ENCODE assay signal across 16 mouse cellular contexts in the genomic region with DNA sequence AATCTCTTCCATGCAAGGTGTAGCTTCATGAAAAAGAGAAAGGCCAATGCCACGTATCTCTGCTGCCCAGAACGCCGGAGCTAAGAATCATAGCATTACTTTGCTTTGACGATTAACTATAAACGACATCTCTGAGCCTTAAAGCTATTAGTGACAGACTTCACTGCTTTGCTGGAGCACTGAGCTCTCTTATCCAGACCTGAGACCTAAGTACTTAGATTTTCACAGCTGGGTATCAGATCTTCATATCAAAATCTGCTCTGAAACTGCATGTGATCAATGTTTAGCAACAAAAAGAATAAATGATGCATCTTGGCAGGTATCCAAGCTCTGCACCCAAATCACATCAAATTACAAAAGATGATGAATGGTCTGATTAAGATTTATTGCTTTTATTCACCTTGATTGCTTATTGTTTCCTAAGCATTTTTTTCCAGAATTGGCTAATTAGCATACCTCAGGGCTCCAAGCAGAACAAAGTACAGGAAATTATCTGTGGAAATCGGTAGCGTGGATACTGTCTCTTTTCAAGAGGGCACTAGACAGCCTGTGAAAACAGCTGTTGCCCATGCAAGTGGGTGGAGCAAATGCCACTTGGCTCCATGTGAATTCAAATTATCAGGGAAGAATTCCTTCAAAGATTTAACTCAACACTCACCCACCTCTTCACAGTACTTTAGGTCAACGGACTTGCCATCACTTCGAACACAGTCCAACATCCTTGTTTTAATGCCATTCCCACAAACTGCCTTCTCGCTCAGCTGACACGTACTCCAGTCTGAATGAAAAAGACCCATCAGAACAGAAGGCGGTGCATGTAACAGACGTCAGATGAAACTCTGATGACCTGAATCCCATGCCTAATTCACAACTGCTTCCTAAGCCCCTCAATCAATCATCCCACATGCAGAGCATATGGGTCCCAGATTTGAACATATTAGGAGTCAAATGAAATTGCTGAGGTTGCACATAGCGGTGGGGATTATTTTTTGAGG.
A peak's percentile ranks its signal among the peaks of the same experiment; 100 is the strongest.
DNase-seq lines count a peak whose midpoint lies in the region; ATAC-seq and TF ChIP-seq lines count a peak whose summit lies in the region.
"Had no signal": no experiment of that assay in that cellular context is flagged by ENCODE, and none has a peak within 500 bp of the region (broad histone marks: within the 10 kb centered on the region; RNA-seq: fewer than 3 reads in every experiment).

No protein-coding gene starts in this region.

- no peak overlapping the region for H3K4me2 ChIP-seq in forebrain, embryonic 13.5 days
- 0 out of 2 replicates have a peak overlapping the region, but pooled peaks have one; percentile 10 for H3K4me2 ChIP-seq in hindbrain, postnatal 0 days (ENCODE audit: low read depth, low read length)
- H3K4me2 ChIP-seq in neural tube, embryonic 13.5 days, result no peak overlapping the region
- H3K4me2 ChIP-seq in lung, postnatal 0 days (replicated peaks; ENCODE audit: low read depth, low read length), result no peak overlapping the region
- H3K4me2 ChIP-seq in kidney, embryonic 16.5 days (replicated peaks; ENCODE audit: low read depth, low read length), result no peak overlapping the region

- H3K9me3 ChIP-seq in forebrain, embryonic 13.5 days (replicated peaks), result no peaks in the 10 kb centered on the region
- H3K9me3 ChIP-seq in hindbrain, postnatal 0 days (ENCODE audit: low read length), result no peaks in the 10 kb centered on the region
- H3K9me3 ChIP-seq in neural tube, embryonic 13.5 days, result no peaks in the 10 kb centered on the region
- no peaks in the 10 kb centered on the region for H3K9me3 ChIP-seq in lung, postnatal 0 days (ENCODE audit: low read length)
- H3K9me3 ChIP-seq in kidney, embryonic 16.5 days (ENCODE audit: low read length), result no peaks in the 10 kb centered on the region

- 54% methylated on average over 14 of the region's 14 CpGs for WGBS in forebrain, embryonic 13.5 days
- WGBS in hindbrain, postnatal 0 days, result 36% methylated on average over 14 of the region's 14 CpGs
- WGBS in neural tube, embryonic 13.5 days, result 53% methylated on average over 14 of the region's 14 CpGs
- 68% methylated on average over 14 of the region's 14 CpGs for WGBS in lung, postnatal 0 days
- 80% methylated on average over 14 of the region's 14 CpGs for WGBS in kidney, embryonic 16.5 days

- H3K9ac ChIP-seq in forebrain, embryonic 13.5 days, result no peak overlapping the region
- no peak overlapping the region for H3K9ac ChIP-seq in hindbrain, postnatal 0 days (replicated peaks; ENCODE audit: low read length)
- H3K9ac ChIP-seq in neural tube, embryonic 13.5 days, result no peak overlapping the region
- H3K9ac ChIP-seq in lung, postnatal 0 days (replicated peaks; ENCODE audit: low read depth), result no peak overlapping the region
- no peak overlapping the region for H3K9ac ChIP-seq in kidney, embryonic 16.5 days (replicated peaks; ENCODE audit: low read length)

- intact Hi-C loops in left cerebral cortex, postnatal 14 days (cut with DNase I), result no loop called here

- ATAC-seq in forebrain, embryonic 13.5 days, result peak; percentile 93
- peak; percentile 79 for ATAC-seq in hindbrain, postnatal 0 days
- ATAC-seq in neural tube, embryonic 13.5 days (ENCODE audit: low read depth), result peak; percentile 76
- no peak for ATAC-seq in lung, postnatal 0 days
- no peak for ATAC-seq in kidney, embryonic 16.5 days (ENCODE audit: low FRiP score, low TSS enrichment)
- ATAC-seq: activated CD4-positive, CD25-positive, alpha-beta regulatory T cell, adult 4 months had no signal

- H3K27me3 ChIP-seq in forebrain, embryonic 13.5 days, result no peaks in the 10 kb centered on the region
- H3K27me3 ChIP-seq in hindbrain, postnatal 0 days (ENCODE audit: insufficient read depth, low read length), result no peaks in the 10 kb centered on the region
- no peaks in the 10 kb centered on the region for H3K27me3 ChIP-seq in neural tube, embryonic 13.5 days
- no peaks in the 10 kb centered on the region for H3K27me3 ChIP-seq in lung, postnatal 0 days (replicated peaks; ENCODE audit: insufficient read depth, low read length)
- H3K27me3 ChIP-seq in kidney, embryonic 16.5 days (ENCODE audit: insufficient read depth, low read length), result no peaks in the 10 kb centered on the region

- H3K4me3 ChIP-seq in forebrain, embryonic 13.5 days, result no peak overlapping the region
- H3K4me3 ChIP-seq in hindbrain, postnatal 0 days (ENCODE audit: low read length), result no peak overlapping the region
- H3K4me3 ChIP-seq in neural tube, embryonic 13.5 days, result no peak overlapping the region
- no peak overlapping the region for H3K4me3 ChIP-seq in lung, postnatal 0 days (ENCODE audit: low read depth, low read length)
- no peak overlapping the region for H3K4me3 ChIP-seq in kidney, embryonic 16.5 days (ENCODE audit: low read length)

- peak overlapping the region; percentile 59; the same call in 1 of the 2 replicates for H3K27ac ChIP-seq in forebrain, embryonic 13.5 days
- H3K27ac ChIP-seq in hindbrain, postnatal 0 days, result no peak overlapping the region
- peak overlapping the region; percentile 46 for H3K27ac ChIP-seq in neural tube, embryonic 13.5 days (replicated peaks)
- no peak overlapping the region for H3K27ac ChIP-seq in lung, postnatal 0 days (ENCODE audit: low read length)
- H3K27ac ChIP-seq in kidney, embryonic 16.5 days (ENCODE audit: low read length), result no peak overlapping the region

- TF ChIP-seq EP300 in lung, postnatal 0 days (IDR thresholded peaks at IDR 0.05), result no peak

- no peaks in the 10 kb centered on the region for H3K36me3 ChIP-seq in forebrain, embryonic 13.5 days (ENCODE audit: poor library complexity, severe bottlenecking)
- no peaks in the 10 kb centered on the region for H3K36me3 ChIP-seq in hindbrain, postnatal 0 days (ENCODE audit: insufficient read depth, low read length)
- 0 out of 2 replicates have a peak, but pooled peaks cover 8% of the 10 kb centered on the region for H3K36me3 ChIP-seq in neural tube, embryonic 13.5 days
- H3K36me3 ChIP-seq in lung, postnatal 0 days (ENCODE audit: insufficient read depth, low read length), result no peaks in the 10 kb centered on the region
- no peaks in the 10 kb centered on the region for H3K36me3 ChIP-seq in kidney, embryonic 16.5 days (ENCODE audit: insufficient read depth, low read length)

- H3K4me1 ChIP-seq in forebrain, embryonic 13.5 days, result peaks cover 19% of the 10 kb centered on the region
- H3K4me1 ChIP-seq in hindbrain, postnatal 0 days (ENCODE audit: insufficient read depth, low read length), result no peaks in the 10 kb centered on the region
- H3K4me1 ChIP-seq in neural tube, embryonic 13.5 days (replicated peaks), result peaks cover 16% of the 10 kb centered on the region; the same call in 1 of the 2 replicates
- H3K4me1 ChIP-seq in lung, postnatal 0 days (ENCODE audit: insufficient read depth, low read depth, low read length), result no peaks in the 10 kb centered on the region
- H3K4me1 ChIP-seq in kidney, embryonic 16.5 days (ENCODE audit: insufficient read depth, low read length), result no peaks in the 10 kb centered on the region

- no peak for TF ChIP-seq POLR2A in brain, embryonic 14.5 days (IDR thresholded peaks at IDR 0.05; ENCODE audit: borderline replicate concordance, extremely low read depth, insufficient read depth, insufficient read length, poor library complexity, severe bottlenecking)

- no peak for TF ChIP-seq CTCF in brain, embryonic 14.5 days (IDR thresholded peaks at IDR 0.05; ENCODE audit: borderline replicate concordance, extremely low read depth, insufficient read depth, insufficient read length)
- no peak for TF ChIP-seq CTCF in hindbrain, postnatal 0 days (IDR thresholded peaks at IDR 0.05; ENCODE audit: low read depth)
- no peak for TF ChIP-seq CTCF in lung, postnatal 0 days (IDR thresholded peaks at IDR 0.05)

- peak; percentile 85 for DNase-seq in brain, embryonic 14.5 days (ENCODE audit: low read depth)
- DNase-seq in hindbrain, postnatal 0 days (ENCODE audit: low spot score), result peak; percentile 29
- DNase-seq in lung, postnatal 0 days (ENCODE audit: low spot score), result no peak
- no peak for DNase-seq in left cerebral cortex, postnatal 14 days (ENCODE audit: low spot score in 2 of 2)
- DNase-seq: adrenal gland, postnatal 36 days; cerebellum, adult 11 months; heart, postnatal 36 days; kidney, adult 11 months; liver; lung, adult 2 months; right cerebral cortex, postnatal 14 days; thymus, adult 18-20 months had no signal

Comparison
In these comparisons a context has a peak if more than half of its experiments do, and no peak if none do; other contexts are left out.
1. DNase-seq: peak in brain, embryonic 14.5 days (single experiment) and hindbrain, postnatal 0 days (single experiment); none in lung, postnatal 0 days (single experiment) and left cerebral cortex, postnatal 14 days (0 of 2).
2. ATAC-seq: peak in forebrain, embryonic 13.5 days (single experiment), hindbrain, postnatal 0 days (single experiment) and neural tube, embryonic 13.5 days (single experiment); none in lung, postnatal 0 days (single experiment) and kidney, embryonic 16.5 days (single experiment).
3. H3K27ac ChIP-seq: peak in forebrain, embryonic 13.5 days (single experiment) and neural tube, embryonic 13.5 days (single experiment); none in hindbrain, postnatal 0 days (single experiment), lung, postnatal 0 days (single experiment) and kidney, embryonic 16.5 days (single experiment).